Mouse (Mus musculus) T-cell, adult 2 months (primary cell): Measurements from ENCODE around the gene Vmn1r51.
"Not testable (repeated sequence)": the region's sequence is repeated elsewhere in the genome, so short reads cannot be mapped to it uniquely, and the experiment has no call there.

Experiments
- DNase-seq: peaks from one replicate; pipeline ENCODE4 v3.0.0; 2022; ENCODE audit warnings: low spot score

The Vmn1r51 gene

DNA sequence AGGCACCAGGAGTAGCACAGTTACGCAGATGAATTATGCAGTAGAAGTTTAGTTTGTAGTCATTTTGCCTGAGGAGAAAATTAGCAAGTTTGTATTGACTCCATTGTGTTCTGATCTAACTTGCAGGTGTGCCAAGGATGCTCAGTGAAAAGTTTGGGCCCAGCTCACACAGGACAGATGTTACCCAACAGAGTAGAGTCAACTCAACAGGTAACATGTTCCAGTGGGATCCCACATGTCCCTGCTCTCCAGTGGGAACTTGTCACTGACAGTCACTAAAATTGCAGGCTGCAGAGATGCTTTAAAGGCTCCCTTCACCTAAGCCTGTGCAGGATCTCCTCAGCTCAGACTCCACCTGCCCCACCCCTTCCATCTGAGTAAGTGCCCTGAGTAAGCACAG lies at the start of gene Vmn1r51:
Gene Vmn1r51, plus strand, starts transcription at position 301 of the 400 bp plus-strand sequence.
- DNase-seq = not testable (repeated sequence)

DNA sequence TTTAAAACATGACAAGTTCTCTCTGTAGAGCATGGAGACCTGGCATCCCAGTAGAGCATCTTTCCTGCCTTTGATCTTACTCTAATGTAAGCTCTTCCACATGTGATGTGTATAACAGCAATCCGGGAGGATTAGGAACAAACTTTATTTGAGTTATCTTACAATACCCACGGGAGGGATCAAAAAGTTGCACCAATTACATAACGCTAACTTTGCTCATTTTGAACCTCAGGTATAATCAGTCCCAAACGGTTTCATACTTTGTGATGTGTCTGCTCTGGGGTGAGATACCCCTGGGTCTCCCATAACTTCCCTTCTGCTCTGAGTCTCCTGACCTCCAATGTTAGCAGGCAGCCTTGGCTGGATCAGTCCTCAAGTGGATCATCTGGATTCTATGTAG lies 44.0 kb upstream of the Vmn1r51 start, which contains the start of gene Vmn1r49:
Gene Vmn1r49, minus strand, starts transcription at position 101 of the 400 bp plus-strand sequence.
- no peak for DNase-seq

DNA sequence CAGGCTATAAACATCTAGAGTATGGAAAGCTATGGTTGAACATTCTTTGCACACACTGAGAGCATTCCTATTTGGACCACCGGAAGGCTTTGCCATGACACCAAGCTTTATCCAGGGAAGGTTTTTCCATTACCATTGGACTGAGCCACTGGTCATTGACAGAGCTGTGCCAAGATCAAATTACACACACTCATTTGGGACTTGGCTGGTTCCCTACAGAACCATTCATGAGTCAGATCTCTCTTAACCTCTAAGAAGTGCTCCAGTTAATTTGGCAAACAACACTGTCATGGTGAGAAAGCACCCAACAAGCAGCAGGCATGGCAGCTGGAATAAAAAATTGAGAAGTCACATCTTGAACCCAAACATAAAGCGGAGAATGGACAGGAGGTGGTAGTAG lies 21.8 kb upstream of the Vmn1r51 start:
- no peak for DNase-seq

DNA sequence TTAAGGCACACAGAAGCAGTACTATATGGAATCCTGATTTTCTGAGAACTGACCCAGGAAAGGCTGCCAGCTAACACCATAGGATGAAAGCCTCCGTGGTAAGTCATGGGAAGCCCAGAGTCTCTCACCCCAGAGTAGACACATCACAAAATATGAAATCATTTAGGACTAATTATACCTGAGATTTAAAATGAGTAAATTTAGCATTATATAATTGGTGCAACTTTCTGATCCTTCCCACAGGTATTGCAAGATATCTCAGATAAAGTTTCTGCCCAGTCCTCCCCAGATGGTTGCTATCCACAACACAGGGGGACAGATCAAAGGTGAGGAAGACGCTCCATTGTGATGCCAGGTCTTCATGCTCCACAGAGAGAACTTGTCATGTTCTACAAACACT lies 21.3 kb upstream of the Vmn1r51 start, which contains the start of gene Vmn1r50:
Gene Vmn1r50, plus strand, starts transcription at position 301 of the 400 bp plus-strand sequence.
- DNase-seq = no peak

DNA sequence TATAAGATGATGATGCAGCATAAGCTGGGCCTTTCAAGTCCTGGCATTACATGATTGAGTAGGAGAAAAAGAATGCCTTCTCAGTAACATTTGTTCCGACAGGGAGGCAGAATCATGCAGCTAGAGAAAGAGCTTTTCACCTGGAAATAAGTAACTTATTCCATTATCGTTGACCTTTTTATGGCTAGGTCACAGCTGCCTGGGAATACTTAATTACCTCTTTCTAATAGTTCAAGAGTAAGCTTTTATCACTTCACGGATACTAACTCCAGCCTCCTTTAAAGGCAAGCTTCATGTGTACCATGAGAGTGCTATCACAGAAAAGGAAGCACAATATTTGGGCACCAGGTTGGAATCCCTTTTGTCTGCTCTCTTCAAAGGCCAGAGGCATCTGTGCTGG lies 37.7 kb downstream of the Vmn1r51 start:
- no peak for DNase-seq

DNA sequence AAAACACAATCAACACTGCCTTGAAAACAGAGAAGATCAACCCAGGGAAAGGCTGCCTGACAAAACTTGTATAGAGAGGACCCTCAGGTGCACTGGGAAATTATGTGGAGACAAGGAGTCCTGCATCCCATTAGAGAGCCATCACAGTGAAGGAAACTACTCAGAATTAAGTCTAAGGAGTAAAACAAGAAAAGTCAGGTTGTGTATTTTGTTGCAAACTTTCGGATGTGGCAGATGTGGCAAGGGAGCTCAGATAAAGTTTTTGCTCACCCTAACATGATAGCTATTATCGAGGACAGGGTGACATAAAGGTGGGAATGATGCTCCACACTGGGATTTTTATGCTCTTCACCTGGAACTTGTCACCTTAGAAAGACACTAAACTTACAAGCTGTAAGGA lies 52.1 kb downstream of the Vmn1r51 start, which contains the start of gene Vmn1r52:
Gene Vmn1r52, plus strand, starts transcription at position 301 of the 400 bp plus-strand sequence.
- no peak for DNase-seq
